Mouse (Mus musculus) hindbrain, embryonic 16.5 days (tissue): Measurements from ENCODE around the gene Slc30a7. TPM values are rescaled to one million over a fixed set of nuclear protein-coding genes. Genes with fewer than 3 reads are reported as not detected.

Experiments
- ATAC-seq: fragments of 200-750 bp; cut with Nextera tagmentation; 2 replicates; pipeline ENCODE4 v1.8.0; 2017; ENCODE audit warnings: moderate TSS enrichment, moderate library complexity
- H3K27ac ChIP-seq: fragments of 300-500 bp; sonication (generic); 2 replicates; pipeline ENCODE4 v1.5.1; 2014; ENCODE audit warnings: low read depth, mild to moderate bottlenecking, control low read depth, low read length, moderate library complexity
- H3K27me3 ChIP-seq: fragments of 300-500 bp; sonication (generic); replicated peaks from 2 replicates; pipeline ENCODE4 v1.6.1; 2014; ENCODE audit warnings: low read length; ENCODE audit not compliant: control insufficient read depth, insufficient read depth
- H3K36me3 ChIP-seq: fragments of 300-500 bp; sonication (generic); 2 replicates; pipeline ENCODE4 v1.6.1; 2014; ENCODE audit warnings: mild to moderate bottlenecking, low read length, moderate library complexity, mixed read lengths; ENCODE audit not compliant: control insufficient read depth, insufficient read depth
- H3K4me1 ChIP-seq: fragments of 300-500 bp; sonication (generic); 2 replicates; pipeline ENCODE4 v1.6.1; 2014; ENCODE audit warnings: low read depth, low read length; ENCODE audit not compliant: control insufficient read depth, insufficient read depth
- H3K4me2 ChIP-seq: fragments of 300-500 bp; sonication (generic); 2 replicates; pipeline ENCODE4 v1.6.1; 2014; ENCODE audit warnings: mild to moderate bottlenecking, low read length, control low read depth, moderate library complexity
- H3K4me3 ChIP-seq: fragments of 300-500 bp; sonication (generic); 2 replicates; pipeline ENCODE4 v1.5.1; 2014; ENCODE audit warnings: mild to moderate bottlenecking, low read length, control low read depth, moderate library complexity
- H3K9ac ChIP-seq: fragments of 300-500 bp; sonication (generic); 2 replicates; pipeline ENCODE4 v1.6.1; 2014; ENCODE audit warnings: low read depth, mild to moderate bottlenecking, control low read depth, low read length, moderate library complexity
- H3K9me3 ChIP-seq: fragments of 300-500 bp; sonication (generic); 2 replicates; pipeline ENCODE4 v1.6.1; 2014; ENCODE audit warnings: mild to moderate bottlenecking, low read length, moderate library complexity; ENCODE audit not compliant: control insufficient read depth
- WGBS: fragments of 180-500 bp; shearing (Covaris S2); extraction: QIAGEN DNeasy Blood & Tissue Kit; methylation state at CpG from one replicate; pipeline ENCODE4 v1.1.7; 2014; 5-methylcytosine and 5-hydroxymethylcytosine counted together
- polyA plus RNA-seq: library from polyadenylated mRNA; unstranded; fragments of >200 nt; fragmentation: Nextera tagmentation; extraction: Ambion mirVana; gene quantifications from 2 replicates; pipeline ENCODE4 v1.2.1, GENCODE M21; 2015

Gene Slc30a7
- polyA plus RNA-seq, 1 experiment from 2014 or later, result 16.0 TPM

GRCm38 (mm10) chr3:115996929-115997328 lies 10.3 kb downstream of the Slc30a7 start:
- Histone ChIP-seq H3K27ac (no peak overlapping the region), H3K9ac (no peak overlapping the region), H3K9me3 (no peaks in the 10 kb centered on the region), H3K36me3 (peaks cover 6% of the 10 kb centered on the region; the same call in 1 of the 2 replicates), H3K4me1 (no peaks in the 10 kb centered on the region), H3K27me3 (no peaks in the 10 kb centered on the region), H3K4me2 (no peak overlapping the region), H3K4me3 (no peak overlapping the region)
- no peak for ATAC-seq
- 91% methylated on average over 5 of the region's 5 CpGs for WGBS

GRCm38 (mm10) chr3:115993025-115993424 lies 14.2 kb downstream of the Slc30a7 start:
- peaks cover 6% of the 10 kb centered on the region for H3K36me3 ChIP-seq

GRCm38 (mm10) chr3:115992588-115992987 lies 14.6 kb downstream of the Slc30a7 start:
- no peaks in the 10 kb centered on the region for H3K4me1 ChIP-seq
- 88% methylated on average over 4 of the region's 4 CpGs for WGBS
- no peak overlapping the region for H3K9ac ChIP-seq
- ATAC-seq, result no peak
- H3K4me3 ChIP-seq, result no peak overlapping the region
- H3K27me3 ChIP-seq, result no peaks in the 10 kb centered on the region
- no peaks in the 10 kb centered on the region for H3K9me3 ChIP-seq
- peaks cover 6% of the 10 kb centered on the region for H3K36me3 ChIP-seq
- no peak overlapping the region for H3K4me2 ChIP-seq
- H3K27ac ChIP-seq, result no peak overlapping the region

More at GRCm38 (mm10) chr3:115993025-115993424, 14.2 kb downstream of the Slc30a7 start:
- Histone ChIP-seq H3K4me2 (no peak overlapping the region), H3K9ac (no peak overlapping the region), H3K27ac (no peak overlapping the region), H3K9me3 (no peaks in the 10 kb centered on the region), H3K4me3 (no peak overlapping the region), H3K27me3 (no peaks in the 10 kb centered on the region), H3K4me1 (no peaks in the 10 kb centered on the region)
- WGBS, result 85% methylated on average over 10 of the region's 10 CpGs
- ATAC-seq, result no peak

GRCm38 (mm10) chr3:115992103-115992502 lies 15.1 kb downstream of the Slc30a7 start:
- Histone ChIP-seq H3K27ac (no peak overlapping the region), H3K9ac (no peak overlapping the region), H3K4me3 (no peak overlapping the region), H3K4me1 (no peaks in the 10 kb centered on the region), H3K4me2 (no peak overlapping the region), H3K27me3 (no peaks in the 10 kb centered on the region), H3K9me3 (no peaks in the 10 kb centered on the region), H3K36me3 (peaks cover 6% of the 10 kb centered on the region; the same call in 1 of the 2 replicates)
- WGBS, result 92% methylated on average over 4 of the region's 4 CpGs
- ATAC-seq, result no peak

- ATAC-seq, result no peak
- Histone ChIP-seq H3K4me3 (no peak overlapping the region), H3K27ac (no peak overlapping the region), H3K27me3 (no peaks in the 10 kb centered on the region), H3K9ac (no peak overlapping the region), H3K36me3 (peaks cover 13% of the 10 kb centered on the region; the same call in 1 of the 2 replicates), H3K4me1 (no peaks in the 10 kb centered on the region), H3K9me3 (no peaks in the 10 kb centered on the region), H3K4me2 (no peak overlapping the region)
- 71% methylated on average over 9 of the region's 9 CpGs for WGBS
Observed at GRCm38 (mm10) chr3:115985183-115985892, 21.9 kb downstream of the Slc30a7 start.

GRCm38 (mm10) chr3:115984653-115985052 lies 22.6 kb downstream of the Slc30a7 start:
- H3K9me3 ChIP-seq, result no peaks in the 10 kb centered on the region
- no peaks in the 10 kb centered on the region for H3K4me1 ChIP-seq
- no peaks in the 10 kb centered on the region for H3K27me3 ChIP-seq
- no peak overlapping the region for H3K4me3 ChIP-seq
- H3K4me2 ChIP-seq, result no peak overlapping the region
- H3K27ac ChIP-seq, result no peak overlapping the region
- peaks cover 8% of the 10 kb centered on the region; the same call in 1 of the 2 replicates for H3K36me3 ChIP-seq
- ATAC-seq, result no peak
- no peak overlapping the region for H3K9ac ChIP-seq
- WGBS, result 97% methylated on average over 9 of the region's 9 CpGs

GRCm38 (mm10) chr3:115983217-115983616 lies 24.0 kb downstream of the Slc30a7 start:
- ATAC-seq, result no peak
- Histone ChIP-seq H3K4me3 (no peak overlapping the region), H3K9ac (no peak overlapping the region), H3K27me3 (no peaks in the 10 kb centered on the region), H3K9me3 (no peaks in the 10 kb centered on the region), H3K27ac (no peak overlapping the region), H3K36me3 (0 out of 2 replicates have a peak, but pooled peaks cover 9% of the 10 kb centered on the region), H3K4me2 (no peak overlapping the region), H3K4me1 (no peaks in the 10 kb centered on the region)
- 92% methylated on average over 8 of the region's 8 CpGs for WGBS

GRCm38 (mm10) chr3:115979000-115979399 lies 28.2 kb downstream of the Slc30a7 start:
- H3K36me3 ChIP-seq, result peaks cover 20% of the 10 kb centered on the region
- no peak for ATAC-seq
- 26% methylated on average over 1 of the region's 1 CpGs for WGBS

GRCm38 (mm10) chr3:115974995-115975394 lies 32.2 kb downstream of the Slc30a7 start:
- no peaks in the 10 kb centered on the region for H3K27me3 ChIP-seq
- H3K36me3 ChIP-seq, result peaks cover 23% of the 10 kb centered on the region
- 0 out of 2 replicates have a peak, but pooled peaks have one; percentile 40 for ATAC-seq
- H3K4me3 ChIP-seq, result no peak overlapping the region
- H3K4me2 ChIP-seq, result no peak overlapping the region
- H3K9me3 ChIP-seq, result no peaks in the 10 kb centered on the region
- no peak overlapping the region for H3K9ac ChIP-seq
- no peaks in the 10 kb centered on the region for H3K4me1 ChIP-seq
- 93% methylated on average over 10 of the region's 10 CpGs for WGBS
- no peak overlapping the region for H3K27ac ChIP-seq

More at GRCm38 (mm10) chr3:115979000-115979399, 28.2 kb downstream of the Slc30a7 start:
- H3K27ac ChIP-seq, result no peak overlapping the region
- H3K4me2 ChIP-seq, result no peak overlapping the region
- no peak overlapping the region for H3K9ac ChIP-seq
- no peaks in the 10 kb centered on the region for H3K9me3 ChIP-seq
- H3K4me3 ChIP-seq, result no peak overlapping the region
- no peaks in the 10 kb centered on the region for H3K4me1 ChIP-seq
- H3K27me3 ChIP-seq, result no peaks in the 10 kb centered on the region
